Mouse (Mus musculus) naive thymus-derived CD4-positive, alpha-beta T cell, adult 2 months (primary cell): ENCODE measurements around the gene Tdrkh.
A peak's percentile ranks its signal among the peaks of the same experiment; 100 is the strongest.

ENCODE experiments used
- DNase-seq: peaks from one replicate; pipeline ENCODE4 v3.0.0-alpha.2; 2011; ENCODE audit warnings: low read depth

The Tdrkh gene

DNA sequence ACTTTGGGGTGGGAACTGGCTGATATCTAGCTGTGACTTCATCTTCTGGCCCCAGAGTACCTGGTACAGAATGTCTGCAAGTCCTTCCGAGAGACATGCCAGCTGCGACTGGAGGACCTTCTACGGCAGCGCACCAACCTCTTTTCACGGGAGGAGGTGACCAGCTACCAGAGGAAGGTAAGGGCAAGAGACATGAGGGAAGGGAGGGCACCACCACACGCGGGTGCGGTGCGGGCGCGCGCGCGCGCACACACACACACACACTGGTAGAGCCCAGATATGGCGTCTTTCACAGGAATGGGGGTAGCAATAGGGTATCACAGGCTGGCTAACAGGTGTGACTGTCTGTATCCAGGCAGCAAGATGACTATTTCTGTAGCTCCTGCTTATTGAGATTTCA lies 23.7 kb upstream of the Tdrkh start:
- DNase-seq = no peak

GRCm38 (mm10) chr3:94391001-94391400 lies 22.1 kb upstream of the Tdrkh start:
- DNase-seq = no peak

DNA sequence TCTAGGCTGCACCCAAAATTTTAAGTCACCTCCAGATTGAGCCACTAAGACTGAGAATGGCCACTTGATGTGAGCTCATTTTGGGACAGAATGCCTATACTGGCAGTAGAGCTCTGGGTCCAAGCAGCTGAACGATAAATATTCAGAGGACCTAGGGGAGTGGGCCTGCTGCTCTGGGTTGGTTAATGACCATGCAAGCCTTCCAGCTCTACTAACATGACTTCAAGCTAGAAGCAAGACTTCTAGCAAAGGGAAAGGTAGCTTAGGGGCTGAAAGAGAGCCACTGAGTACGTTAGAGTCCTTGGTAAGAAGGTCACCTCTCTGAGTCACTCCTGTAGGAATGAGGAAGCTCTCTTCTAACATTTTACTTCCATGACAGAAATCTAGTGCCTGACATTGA lies 20.9 kb upstream of the Tdrkh start:
- DNase-seq = no peak

DNA sequence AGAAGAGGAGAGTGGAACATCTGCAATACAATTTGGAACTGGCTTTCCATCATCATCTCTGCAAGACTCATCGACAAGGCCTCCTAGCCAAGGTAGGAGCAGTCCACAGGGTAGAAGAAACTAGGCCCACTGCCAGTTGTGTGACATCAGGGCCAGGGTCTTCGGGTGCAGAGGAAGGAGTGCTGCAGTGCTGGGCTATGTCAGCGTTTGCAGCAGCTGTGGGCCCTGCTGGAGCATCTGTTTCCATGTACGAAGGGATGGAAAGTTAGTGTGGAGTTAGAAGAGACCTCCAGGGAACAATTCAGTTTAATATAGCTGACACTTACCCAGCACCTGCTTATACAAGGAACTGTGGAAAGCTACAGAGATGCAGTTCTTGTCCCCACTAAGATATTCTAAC lies 20.0 kb upstream of the Tdrkh start:
- no peak for DNase-seq

GRCm38 (mm10) chr3:94396336-94396735 lies 16.7 kb upstream of the Tdrkh start:
- DNase-seq = no peak

DNA sequence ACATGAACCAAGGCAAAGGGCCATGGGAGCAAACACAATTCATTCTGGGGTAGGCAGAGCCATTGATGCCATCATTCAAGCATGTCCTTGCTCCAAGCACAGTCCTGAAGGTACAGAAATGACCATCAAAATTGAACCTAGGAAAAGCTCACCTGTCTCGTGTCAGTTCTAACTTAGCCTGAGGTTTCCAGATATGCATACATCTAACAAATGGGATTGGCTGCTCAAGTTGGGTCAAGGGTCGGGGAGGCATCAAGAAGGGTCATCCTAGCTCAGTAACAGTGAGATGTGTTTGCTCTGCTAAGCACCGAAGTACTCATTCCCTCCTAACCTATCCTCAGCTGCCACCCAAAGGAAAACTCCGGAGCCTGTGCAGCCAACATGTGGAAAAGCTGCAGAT lies 16.2 kb upstream of the Tdrkh start:
- DNase-seq = no peak

GRCm38 (mm10) chr3:94398217-94398616 lies 14.9 kb upstream of the Tdrkh start, which contains the start of gene Lingo4:
TSS of gene Lingo4 (plus strand) at chr3:94398517.
- DNase-seq = no peak

- DNase-seq = no peak
Observed at GRCm38 (mm10) chr3:94398943-94399481, 14.1 kb upstream of the Tdrkh start.

DNA sequence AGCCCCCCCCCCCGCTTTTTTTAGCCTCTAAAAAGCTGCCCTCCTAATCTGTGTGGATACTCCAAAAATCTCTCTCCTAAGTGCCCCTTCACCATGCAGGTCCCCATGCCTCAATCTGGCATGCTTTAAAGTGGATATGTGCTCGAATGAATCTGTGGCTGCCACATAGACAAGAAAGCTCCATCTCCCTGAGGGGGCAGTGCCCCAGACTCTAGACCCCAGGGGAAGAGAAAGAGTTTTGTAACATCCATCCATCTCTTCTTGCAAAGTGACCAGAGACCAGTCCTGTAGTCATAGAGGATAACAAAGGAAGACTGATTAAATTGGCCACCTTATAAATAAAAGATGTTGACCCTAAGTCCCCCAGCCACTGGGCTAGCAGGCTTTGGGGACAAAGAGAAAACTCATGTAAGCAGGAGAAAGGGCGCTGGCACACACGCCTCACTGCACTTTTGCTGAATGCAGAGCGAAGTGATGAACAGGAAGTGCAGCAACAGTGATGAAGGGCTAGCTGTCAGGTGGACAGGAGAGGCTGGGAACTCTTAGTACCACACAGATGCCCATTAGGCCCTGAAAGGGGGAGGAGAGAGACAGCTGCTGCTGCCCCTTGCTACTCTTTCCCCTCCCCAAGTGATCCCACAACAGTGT lies 13.3 kb upstream of the Tdrkh start:
- DNase-seq = no peak

DNA sequence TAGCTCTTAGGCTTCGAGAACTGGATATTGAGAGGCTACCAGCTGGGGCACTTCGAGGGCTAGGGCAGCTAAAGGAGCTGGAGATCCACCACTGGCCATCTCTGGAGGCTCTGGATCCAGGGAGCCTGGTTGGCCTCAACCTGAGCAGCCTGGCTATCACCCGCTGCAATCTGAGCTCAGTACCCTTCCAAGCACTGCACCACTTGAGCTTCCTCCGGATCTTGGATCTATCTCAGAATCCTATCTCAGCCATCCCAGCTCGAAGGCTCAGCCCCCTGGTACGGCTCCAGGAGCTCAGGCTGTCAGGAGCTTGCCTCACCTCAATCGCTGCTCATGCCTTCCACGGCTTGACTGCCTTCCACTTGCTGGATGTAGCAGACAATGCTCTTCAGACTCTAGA lies 10.6 kb upstream of the Tdrkh start:
- DNase-seq = no peak

DNA sequence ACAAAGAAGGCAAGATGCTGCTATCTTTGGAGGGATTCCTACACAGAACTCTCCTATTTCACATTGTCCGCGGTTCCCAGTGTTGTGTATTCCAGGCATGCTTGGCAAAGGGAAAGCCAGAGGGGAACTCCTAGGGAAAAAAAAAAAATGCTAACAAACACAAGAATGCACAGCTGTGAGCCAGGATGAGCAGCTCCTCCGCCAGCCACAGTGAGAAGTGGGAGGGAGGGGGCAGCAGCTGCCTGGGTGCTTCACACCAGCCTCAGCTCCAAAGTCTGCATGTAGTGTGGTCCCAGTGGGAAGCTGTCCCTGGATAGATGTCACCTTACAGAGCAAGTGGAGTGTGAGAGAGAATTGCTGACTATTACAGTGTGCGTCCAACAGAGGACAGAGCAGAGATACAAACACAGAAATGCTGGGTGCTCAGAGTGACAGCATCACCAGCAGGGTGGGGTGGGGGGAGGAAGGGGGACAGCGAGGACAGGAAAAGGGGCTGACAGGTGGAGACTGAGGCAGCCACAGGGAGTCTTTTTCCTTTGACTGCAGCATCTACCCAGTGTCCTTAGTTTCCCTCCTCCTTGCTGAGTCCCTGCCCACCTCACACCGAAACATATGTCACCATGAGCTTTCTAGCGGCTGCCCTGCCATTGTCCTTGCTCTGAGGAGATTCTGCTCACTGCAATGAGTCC lies 8.6 kb upstream of the Tdrkh start:
- no peak for DNase-seq

DNA sequence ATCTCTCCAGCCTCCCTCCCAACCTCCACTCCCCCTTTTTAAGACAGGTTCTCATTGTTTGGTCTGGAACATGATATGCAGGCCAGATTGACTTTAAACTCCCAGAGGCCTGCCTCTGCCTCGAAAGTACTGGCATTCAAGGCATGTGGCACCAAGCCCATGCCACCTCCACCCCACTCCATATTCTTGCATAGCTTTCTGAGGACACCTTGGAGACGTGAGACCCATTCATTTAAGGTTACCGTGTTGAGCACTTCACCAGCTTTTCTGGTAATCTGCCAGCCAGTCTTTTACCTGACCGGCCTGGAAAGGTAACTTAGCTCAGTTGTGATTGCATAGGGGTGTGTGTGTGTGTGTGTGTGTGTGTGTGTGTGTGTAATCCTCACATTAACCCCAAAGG lies 7.5 kb upstream of the Tdrkh start:
- no peak for DNase-seq

DNA sequence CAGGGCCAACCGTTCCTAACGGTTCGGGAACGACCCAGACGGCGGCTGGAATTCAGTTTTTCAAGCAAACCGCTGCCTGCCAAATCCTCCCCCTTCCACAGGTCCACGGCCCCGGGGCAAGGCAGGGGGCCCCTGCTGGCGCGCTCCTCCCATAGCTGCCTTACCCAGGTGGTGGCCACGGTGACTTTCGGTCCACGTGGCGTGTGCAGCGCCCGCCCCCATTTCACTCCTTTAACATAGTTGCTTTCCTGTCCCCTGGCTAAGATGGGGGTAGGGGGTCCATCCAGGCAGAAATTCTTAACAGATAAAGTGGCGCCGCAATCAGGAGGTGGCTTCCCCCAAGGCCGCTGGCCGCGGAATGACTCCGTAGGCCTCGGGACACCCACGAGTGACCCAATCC lies 543 bp upstream of the Tdrkh start:
- no peak for DNase-seq

DNA sequence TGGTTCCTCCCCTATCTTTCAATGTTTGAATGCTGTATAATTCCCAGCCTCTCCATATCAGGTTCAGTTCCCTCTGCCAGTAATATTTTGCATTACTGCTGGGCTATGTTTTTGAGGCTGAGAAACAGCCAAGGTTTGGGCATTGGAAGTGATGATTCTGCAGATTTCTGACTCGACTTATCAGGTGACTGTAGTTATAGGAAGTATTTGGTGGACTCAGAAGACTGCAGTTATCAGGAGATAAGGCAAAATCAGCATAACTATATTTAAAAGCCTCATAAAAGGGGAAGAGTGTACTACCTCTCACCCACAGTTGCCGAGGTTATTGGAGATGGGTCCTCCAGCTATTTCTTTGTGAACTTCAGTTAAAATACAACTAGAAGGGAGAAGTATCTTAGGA lies 17.9 kb downstream of the Tdrkh start:
- no peak for DNase-seq

DNA sequence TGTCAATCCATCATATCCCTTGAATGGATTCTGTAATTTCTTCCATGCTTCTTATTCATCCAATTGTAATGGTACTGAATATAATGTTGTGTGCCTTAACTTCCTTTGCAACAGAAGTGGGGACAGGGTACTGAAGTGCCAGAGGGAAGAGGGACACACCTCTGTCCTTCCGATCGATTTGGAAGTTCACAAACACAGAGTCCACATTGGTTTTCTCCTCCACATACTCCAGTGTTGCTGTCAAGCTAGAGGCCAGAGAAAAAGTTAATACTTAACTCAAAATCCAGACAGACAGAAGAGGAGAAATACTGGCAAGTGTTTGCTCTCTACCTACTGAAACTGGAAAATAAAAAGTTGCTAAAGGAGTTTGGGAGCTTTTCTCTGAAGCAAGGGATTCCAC lies 21.2 kb downstream of the Tdrkh start:
- DNase-seq = no peak

GRCm38 (mm10) chr3:94436420-94436819 lies 23.3 kb downstream of the Tdrkh start:
- DNase-seq = no peak

DNA sequence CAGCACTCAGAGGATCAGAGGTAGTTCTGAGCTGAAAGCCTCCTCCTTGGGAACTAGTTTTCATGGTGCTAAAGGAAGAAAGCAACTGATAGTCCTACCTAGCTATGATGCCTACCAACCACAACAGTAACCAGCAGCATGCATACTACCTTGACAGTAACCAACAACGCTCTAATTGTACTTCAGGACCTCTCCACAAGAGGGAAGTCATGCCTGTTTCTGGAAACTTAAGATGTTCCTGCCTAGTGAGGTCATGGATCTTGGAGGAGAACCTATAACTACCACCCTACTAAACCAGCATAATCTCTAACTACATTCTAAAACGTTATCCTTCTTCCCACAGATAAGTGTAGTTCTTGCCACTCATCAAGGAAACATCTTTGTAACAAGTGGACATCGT lies 28.1 kb downstream of the Tdrkh start:
- DNase-seq = peak; percentile 49

- peak; percentile 97 for DNase-seq
Observed at GRCm38 (mm10) chr3:94442951-94443596, 30.0 kb downstream of the Tdrkh start, which contains the start of gene Mrpl9. TSS of gene Mrpl9 (plus strand) at chr3:94443318.

GRCm38 (mm10) chr3:94443597-94443964 lies 30.5 kb downstream of the Tdrkh start, which contains the start of gene Oaz3:
TSS of gene Oaz3 (minus strand) at chr3:94443915.
- DNase-seq = peak; percentile 69

DNA sequence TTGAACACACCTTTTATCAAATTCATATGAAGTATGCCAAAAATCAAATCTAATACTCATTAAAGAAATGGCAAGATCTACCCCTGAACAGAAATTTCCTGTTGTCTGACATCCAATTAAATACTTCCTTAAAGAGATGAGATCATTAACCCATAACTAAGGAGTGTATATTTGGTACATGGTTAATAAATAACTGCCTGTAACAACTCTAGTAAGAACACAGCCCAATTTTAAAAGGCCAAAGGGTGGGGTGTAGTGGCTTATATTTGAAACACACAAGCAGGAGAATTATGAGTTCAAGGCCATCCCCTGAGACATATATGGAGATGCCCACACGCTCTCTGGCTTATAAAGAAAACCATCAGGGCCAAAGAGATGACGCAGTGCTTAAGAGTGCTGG lies 36.3 kb downstream of the Tdrkh start:
- DNase-seq = no peak

DNA sequence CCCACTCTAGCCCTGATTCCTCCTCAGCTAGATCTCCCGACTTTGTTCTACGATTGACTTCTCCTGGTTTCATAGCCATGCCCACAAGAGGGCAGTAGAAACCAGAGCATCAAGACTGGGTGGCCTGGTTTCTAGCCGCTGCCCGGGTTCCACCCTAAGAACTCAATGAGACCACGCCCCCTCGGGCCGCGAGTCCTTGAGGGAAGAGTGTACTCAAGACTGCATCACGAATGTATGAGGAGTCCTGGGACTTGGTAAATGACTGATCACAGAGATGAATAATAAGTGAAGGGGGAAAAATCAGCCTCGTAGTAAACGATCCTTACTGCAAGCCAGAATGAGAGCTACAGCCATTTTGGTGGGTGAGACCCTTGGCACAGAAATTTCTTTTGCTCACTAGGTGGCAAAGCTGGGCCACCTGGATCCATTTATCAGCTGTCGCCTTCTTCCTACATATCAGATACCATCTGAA lies 43.5 kb downstream of the Tdrkh start:
- peak; percentile 83 for DNase-seq

- DNase-seq = no peak
Observed at GRCm38 (mm10) chr3:94457055-94457454, 44.0 kb downstream of the Tdrkh start.

DNA sequence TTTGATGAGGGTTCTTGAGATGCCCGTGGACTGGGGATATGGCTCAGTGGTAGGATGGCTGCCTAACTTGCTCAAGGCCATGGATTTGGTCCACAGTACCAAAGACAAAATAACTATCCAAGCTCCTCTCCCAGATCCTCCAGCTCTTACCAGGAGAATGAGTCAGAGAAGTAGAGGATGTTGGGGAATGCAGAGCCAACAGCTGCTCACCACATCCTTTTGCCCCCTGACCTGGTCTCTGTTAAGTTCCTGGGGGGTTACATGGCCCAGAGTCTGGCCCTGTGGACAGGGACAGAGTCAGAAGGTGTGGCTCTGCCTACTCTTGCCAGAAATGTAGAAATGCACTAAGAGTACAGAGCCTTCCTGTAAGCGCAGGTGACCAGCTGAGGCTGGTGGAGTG lies 46.8 kb downstream of the Tdrkh start:
- DNase-seq = no peak
